ENCODE assay signal across 8 mouse cellular contexts in the genomic region with DNA sequence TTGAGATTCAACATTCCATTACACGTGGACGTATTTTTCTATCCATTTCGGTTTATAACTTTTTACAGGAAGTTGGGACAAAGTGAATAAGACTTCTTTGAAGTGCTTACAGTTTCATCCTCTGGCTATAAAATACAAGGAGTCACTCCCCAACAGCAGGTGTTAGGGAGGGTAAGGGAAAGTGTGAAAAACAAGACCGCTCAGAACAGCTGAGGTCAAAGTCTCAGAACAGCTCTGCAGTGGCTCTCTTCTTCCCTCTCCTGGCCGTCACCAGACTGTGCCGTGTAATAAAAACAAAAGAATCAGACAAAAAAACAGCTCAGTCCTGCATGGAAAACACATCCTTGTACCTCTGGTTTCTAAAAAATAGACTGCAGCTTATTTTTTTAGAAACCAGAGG. TPM values are rescaled to one million over a fixed set of nuclear protein-coding genes. Genes with fewer than 3 reads are reported as not detected.
A peak's percentile ranks its signal among the peaks of the same experiment; 100 is the strongest.
DNase-seq lines count a peak whose midpoint lies in the region; ATAC-seq and TF ChIP-seq lines count a peak whose summit lies in the region.

No protein-coding gene starts in this region.

- H3K4me3 ChIP-seq in hindbrain, embryonic 14.5 days (replicated peaks; ENCODE audit: low read length), result no peak overlapping the region
- H3K4me3 ChIP-seq in hindbrain, embryonic 16.5 days (ENCODE audit: low read length), result no peak overlapping the region
- no peak overlapping the region for H3K4me3 ChIP-seq in ES-E14 (ENCODE audit: insufficient read depth in 1 of 2, low read depth in 1 of 2, low read length in 2 of 2, poor library complexity in 1 of 2, severe bottlenecking in 1 of 2)

- no peaks in the 10 kb centered on the region for H3K27me3 ChIP-seq in hindbrain, embryonic 14.5 days (ENCODE audit: control insufficient read depth, insufficient read depth, low read length)
- no peaks in the 10 kb centered on the region for H3K27me3 ChIP-seq in hindbrain, embryonic 16.5 days (replicated peaks; ENCODE audit: control insufficient read depth, insufficient read depth, low read length)

- no peaks in the 10 kb centered on the region for H3K4me1 ChIP-seq in hindbrain, embryonic 14.5 days (replicated peaks; ENCODE audit: control insufficient read depth, insufficient read depth, low read length)
- H3K4me1 ChIP-seq in hindbrain, embryonic 16.5 days (ENCODE audit: control insufficient read depth, insufficient read depth, low read depth, low read length), result no peaks in the 10 kb centered on the region
- H3K4me1 ChIP-seq in ES-E14 (ENCODE audit: control insufficient read depth in 2 of 2, insufficient read depth in 2 of 2, low read length in 2 of 2, poor library complexity in 1 of 2), result no peaks in the 10 kb centered on the region

- in situ Hi-C loops in ES-E14 (cut with MboI; ENCODE audit: low sequenced_read_pairs in 2 of 2, unreplicated experiment in 2 of 2), result no loop called here

- no peaks in the 10 kb centered on the region for H3K36me3 ChIP-seq in hindbrain, embryonic 14.5 days (replicated peaks; ENCODE audit: control insufficient read depth, insufficient read depth)
- H3K36me3 ChIP-seq in hindbrain, embryonic 16.5 days (ENCODE audit: control insufficient read depth, insufficient read depth, low read length), result no peaks in the 10 kb centered on the region
- H3K36me3 ChIP-seq in ES-E14 (ENCODE audit: control insufficient read depth, insufficient read depth, low read length, poor library complexity, severe bottlenecking), result no peaks in the 10 kb centered on the region

- H3K4me2 ChIP-seq in hindbrain, embryonic 14.5 days (replicated peaks), result no peak overlapping the region
- no peak overlapping the region for H3K4me2 ChIP-seq in hindbrain, embryonic 16.5 days (ENCODE audit: low read length)

- no peak overlapping the region for H3K9ac ChIP-seq in hindbrain, embryonic 14.5 days
- H3K9ac ChIP-seq in hindbrain, embryonic 16.5 days (ENCODE audit: low read depth, low read length), result no peak overlapping the region
- no peak overlapping the region for H3K9ac ChIP-seq in ES-E14 (ENCODE audit: insufficient read depth, low read depth, low read length, poor library complexity, severe bottlenecking)

- ATAC-seq in hindbrain, embryonic 14.5 days (ENCODE audit: low FRiP score), result no peak
- no peak for ATAC-seq in hindbrain, embryonic 16.5 days
- ATAC-seq in common myeloid progenitor, adult 5-6 weeks (replicated peaks; ENCODE audit: low read depth, poor library complexity, severe bottlenecking), result peak; percentile 60; the same call in 1 of the 2 replicates

- H3K9me3 ChIP-seq in hindbrain, embryonic 14.5 days (ENCODE audit: control insufficient read depth, low read length), result no peaks in the 10 kb centered on the region
- H3K9me3 ChIP-seq in hindbrain, embryonic 16.5 days (ENCODE audit: control insufficient read depth, low read length), result no peaks in the 10 kb centered on the region
- no peaks in the 10 kb centered on the region for H3K9me3 ChIP-seq in ES-E14 (ENCODE audit: control insufficient read depth, insufficient read depth, low read depth, low read length)

- H3K27ac ChIP-seq in hindbrain, embryonic 14.5 days, result no peak overlapping the region
- H3K27ac ChIP-seq in hindbrain, embryonic 16.5 days (ENCODE audit: low read depth, low read length), result no peak overlapping the region
- H3K27ac ChIP-seq in ES-E14 (ENCODE audit: insufficient read depth, low read depth, low read length, poor library complexity, severe bottlenecking), result no peak overlapping the region

- 51% methylated on average over 6 of the region's 6 CpGs for WGBS in hindbrain, embryonic 14.5 days
- WGBS in hindbrain, embryonic 16.5 days, result 60% methylated on average over 6 of the region's 6 CpGs
- WGBS in large intestine, adult 2 months, result 19% methylated on average over 6 of the region's 6 CpGs

- DNase-seq in hindbrain, embryonic 14.5 days (ENCODE audit: low spot score), result peak; percentile 40
- DNase-seq in ES-E14 (ENCODE audit: low read depth, low spot score), result peak; percentile 62
- peak; percentile 76 for DNase-seq in large intestine, adult 2 months (ENCODE audit: low read depth, low spot score)
- no peak for DNase-seq in spleen, postnatal 10 days (ENCODE audit: low spot score in 2 of 2)
- DNase-seq in left cerebral cortex, adult 18-20 months (ENCODE audit: low spot score in 2 of 2), result no peak
- DNase-seq in cerebellum, postnatal 36 days, result no peak

TF ChIP-seq in ES-E14, 5 proteins besides CTCF, POLR2A, EP300 and RAD21:
- TF ChIP-seq MAFK (IDR thresholded peaks at IDR 0.05; ENCODE audit: insufficient read depth, low read depth, low read length) (0 out of 2 replicates have a peak, but pooled peaks have one; percentile 17), ZC3H11A (IDR thresholded peaks at IDR 0.05; ENCODE audit: borderline replicate concordance, low read depth, low read length) (peak; percentile 86), ZNF384 (IDR thresholded peaks at IDR 0.05; ENCODE audit: low read depth, low read length) (peak; percentile 98), CHD2 (IDR thresholded peaks at IDR 0.05; ENCODE audit: low read depth, low read length) (no peak), HCFC1 (IDR thresholded peaks at IDR 0.05; ENCODE audit: borderline replicate concordance, insufficient read depth, low read length) (no peak)

RNA-seq across cellular contexts. Expression of a gene that starts 4.3 kb away (rescaled TPM):
- 0.27 and 1.6 TPM in 2 replicates for polyA plus RNA-seq in hindbrain, embryonic 14.5 days (2014; fragmentation: Nextera tagmentation; extraction: Ambion mirVana)
- polyA plus RNA-seq in hindbrain, embryonic 16.5 days (2015; fragmentation: Nextera tagmentation; extraction: Ambion mirVana), result 1.7 and 57.7 TPM in 2 replicates
- not detected in 2 replicates for total RNA-seq in ES-E14 (2012; rRNA removed)
- not detected in 2 replicates for total RNA-seq in common myeloid progenitor, adult 5-6 weeks (2017)
- 0.41 and 2.1 TPM in 2 replicates for polyA plus RNA-seq in large intestine, adult 2 months (2012; rRNA removed)
- total RNA-seq in left cerebral cortex, adult 18-20 months (2021), result under 1 TPM; 0.63 to 0.89 TPM

Comparison
In these comparisons a context has a peak if more than half of its experiments do, and no peak if none do; other contexts are left out.
1. DNase-seq: peak in hindbrain, embryonic 14.5 days (single experiment), ES-E14 (single experiment) and large intestine, adult 2 months (single experiment); none in spleen, postnatal 10 days (0 of 2), left cerebral cortex, adult 18-20 months (0 of 2) and cerebellum, postnatal 36 days (0 of 2).